Mouse (Mus musculus): ENCODE data around the gene Gpr162. TPM values are rescaled to one million over a fixed set of nuclear protein-coding genes. Genes with fewer than 3 reads are reported as not detected.

Gene Gpr162
- under 1 TPM; 0.15 to 0.47 TPM for total RNA-seq (2023)

DNA sequence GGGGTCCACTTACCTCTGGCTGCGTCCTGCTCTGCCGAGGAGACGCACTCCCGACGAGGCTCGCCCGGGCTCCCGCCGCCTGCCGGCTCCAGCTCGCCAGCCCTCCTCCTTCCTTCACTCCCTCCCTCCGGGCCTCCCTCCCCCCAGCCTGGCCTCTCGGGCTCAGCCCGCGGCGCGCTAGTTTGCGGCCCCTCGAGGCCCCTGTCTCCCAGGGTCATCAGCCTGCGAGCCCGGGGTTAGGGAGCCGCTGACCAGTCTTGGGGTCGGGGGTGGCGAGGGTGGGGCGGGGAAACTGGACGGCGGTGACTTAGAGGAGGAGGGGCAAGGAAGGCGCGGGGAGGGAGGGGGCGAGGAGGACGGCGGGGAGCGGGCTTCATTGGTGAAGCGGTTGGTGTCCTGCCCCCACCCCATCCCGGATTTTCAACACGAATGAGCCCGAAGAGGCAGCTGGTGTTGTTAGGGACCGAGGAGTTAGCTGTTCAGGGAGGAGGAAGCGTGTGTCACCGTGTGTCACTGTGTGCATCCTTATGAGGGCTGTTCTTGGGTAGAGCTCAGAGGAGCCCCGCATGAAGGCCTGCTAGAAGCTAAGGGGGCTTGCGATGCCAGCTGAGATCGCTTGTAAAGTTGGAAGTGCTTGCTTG lies at the start of gene Gpr162:
TSS of gene Gpr162 (minus strand) at position 326 of the 641 bp plus-strand sequence.

DNA sequence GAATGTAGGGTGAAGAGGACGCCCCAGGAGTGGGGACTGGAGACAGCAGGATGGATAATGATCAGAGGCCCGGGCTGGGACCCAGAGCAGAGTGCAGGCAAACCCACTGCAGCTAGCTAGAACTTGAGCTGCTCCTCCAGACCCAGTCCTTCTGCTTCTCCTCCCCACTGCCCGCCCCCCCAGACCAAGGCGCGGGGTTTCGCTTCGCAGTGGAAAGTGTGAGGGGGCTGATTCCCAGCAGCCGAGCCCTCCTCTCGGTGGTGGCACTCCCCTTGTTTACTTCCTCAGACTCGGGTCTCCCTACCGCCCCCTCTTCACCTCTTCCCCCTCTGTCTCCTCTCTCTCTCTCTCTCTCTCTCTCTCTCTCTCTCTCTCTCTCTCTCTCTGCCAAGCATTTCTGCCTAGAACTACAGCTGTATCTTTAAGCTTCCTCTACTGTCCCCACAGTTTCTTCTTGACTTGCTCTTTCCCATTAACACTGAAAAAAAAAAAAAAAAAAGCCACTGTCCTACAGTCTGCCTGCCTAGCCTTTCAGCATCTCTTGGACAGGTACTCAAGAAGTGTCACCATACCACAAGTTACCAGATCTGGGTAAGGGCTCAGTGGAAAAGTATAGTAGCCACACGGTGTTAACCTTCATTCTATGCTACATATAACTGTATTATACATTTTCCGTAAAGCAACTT lies 47.9 kb upstream of the Gpr162 start, which contains the start of gene Lag3:
TSS of gene Lag3 (minus strand) at position 173 of the 686 bp plus-strand sequence.

DNA sequence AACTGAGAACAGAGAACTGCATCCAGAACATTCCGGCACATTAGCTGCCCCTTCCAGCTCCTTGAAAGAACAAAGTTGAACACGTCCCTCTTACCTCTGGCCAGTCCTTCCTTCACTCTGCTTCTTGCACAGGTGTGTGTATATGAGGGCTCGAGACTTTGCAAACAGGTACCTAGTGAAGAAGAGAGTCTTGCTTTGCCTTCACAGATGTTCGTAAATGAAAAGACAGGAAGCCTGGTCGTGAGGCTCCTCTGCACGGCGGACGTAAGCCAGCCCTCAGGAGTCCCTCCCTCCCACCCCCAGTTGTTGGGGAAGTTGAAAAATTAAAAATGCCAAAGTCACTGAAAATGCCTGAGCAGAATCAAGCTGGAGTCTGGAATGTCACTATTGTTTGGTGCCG lies 24.2 kb upstream of the Gpr162 start, which contains the start of gene Cd4:
TSS of gene Cd4 (minus strand) at position 236 of the 400 bp plus-strand sequence.

DNA sequence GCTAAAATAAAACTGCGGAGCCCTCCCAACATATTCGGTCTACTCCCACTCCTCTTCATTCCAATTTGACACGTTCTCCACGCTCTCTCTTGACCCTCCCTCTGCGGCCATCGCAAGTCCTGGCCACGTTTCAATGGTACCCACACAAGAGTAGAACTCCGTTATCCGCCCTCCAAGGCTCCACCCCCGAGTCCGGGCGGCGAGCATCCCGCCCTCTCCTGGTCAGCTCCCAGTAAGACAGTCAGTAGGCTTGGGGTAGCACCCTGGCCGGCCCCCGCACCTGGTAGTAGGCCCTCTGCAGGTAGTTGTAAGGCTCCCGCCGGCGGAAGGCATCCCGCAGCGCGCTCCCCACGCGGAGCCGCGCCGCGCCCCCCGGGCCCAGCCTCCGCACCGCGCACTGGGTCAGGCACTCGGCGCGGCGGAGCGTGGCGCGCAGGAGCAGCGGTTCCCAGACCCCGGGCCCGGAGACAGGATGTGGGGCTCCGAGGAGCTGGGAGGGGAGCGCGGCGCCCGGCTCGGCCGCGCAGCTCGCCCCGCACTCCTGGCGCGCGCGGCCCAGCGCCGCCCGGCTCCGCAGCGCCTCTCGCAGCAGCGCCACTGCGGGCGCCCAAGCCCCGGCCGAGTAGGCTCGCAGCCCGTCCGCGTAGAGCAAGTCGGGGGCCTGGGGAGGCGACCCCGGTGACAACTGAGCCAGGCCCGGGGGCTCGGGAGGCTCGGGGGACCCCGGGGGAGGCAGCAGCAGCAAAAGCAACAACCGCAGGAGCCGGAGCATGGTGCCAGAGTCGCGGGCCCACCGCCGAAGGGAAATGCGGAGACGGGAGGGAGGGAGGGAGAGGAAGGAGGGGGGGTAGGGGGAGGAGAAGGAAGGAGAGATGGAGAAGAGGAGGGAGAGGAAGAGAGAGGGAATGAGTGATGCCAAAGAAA lies 6.6 kb downstream of the Gpr162 start, which contains the start of gene P3h3:
TSS of gene P3h3 (minus strand) at position 837 of the 924 bp plus-strand sequence.

DNA sequence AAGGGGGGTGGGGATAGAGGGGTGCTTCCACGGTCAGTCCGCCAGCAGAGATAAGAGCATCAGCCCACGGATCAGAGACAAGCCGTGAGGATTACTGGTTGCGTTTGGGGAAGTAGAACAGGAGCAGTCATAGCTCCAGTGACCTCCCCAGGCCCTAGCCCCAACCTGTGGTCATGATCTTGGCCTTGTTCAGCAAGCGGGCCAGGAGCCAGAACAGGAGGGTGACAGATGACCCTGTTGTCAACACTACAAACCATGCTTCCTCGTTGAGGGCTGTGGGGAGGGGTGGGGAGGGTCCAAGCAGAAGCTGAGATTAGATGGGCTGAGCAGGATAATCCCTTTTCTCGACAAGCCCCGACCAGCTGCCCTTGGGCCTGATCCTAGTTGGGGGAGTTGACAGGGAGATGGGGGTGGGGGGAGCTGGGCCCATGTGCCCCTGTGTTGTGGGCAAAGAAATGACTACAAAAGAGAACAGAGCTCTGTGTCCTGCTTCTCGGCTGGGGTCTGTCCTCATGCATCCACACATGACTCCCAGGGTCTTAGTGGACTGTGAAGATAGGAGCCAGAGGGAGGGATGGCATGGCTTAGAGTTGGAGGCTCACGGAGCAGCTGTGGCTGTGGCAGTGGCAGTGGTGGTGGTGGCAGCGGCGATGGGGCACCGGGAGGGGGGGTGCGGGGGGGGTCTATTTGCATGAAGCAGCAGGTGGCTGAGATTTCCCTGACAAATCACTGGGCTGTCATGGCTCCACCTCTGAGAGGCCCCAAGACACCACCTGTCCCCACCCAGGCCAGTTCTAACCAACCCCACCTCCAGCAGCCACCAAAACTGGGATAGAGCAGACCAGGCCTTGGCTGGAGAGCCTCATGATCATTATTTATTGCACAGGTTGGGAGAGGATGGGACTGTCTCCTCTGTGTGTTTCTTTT lies 23.3 kb downstream of the Gpr162 start, which contains the start of gene Gnb3:
TSS of gene Gnb3 (minus strand) at position 35 of the 927 bp plus-strand sequence.

DNA sequence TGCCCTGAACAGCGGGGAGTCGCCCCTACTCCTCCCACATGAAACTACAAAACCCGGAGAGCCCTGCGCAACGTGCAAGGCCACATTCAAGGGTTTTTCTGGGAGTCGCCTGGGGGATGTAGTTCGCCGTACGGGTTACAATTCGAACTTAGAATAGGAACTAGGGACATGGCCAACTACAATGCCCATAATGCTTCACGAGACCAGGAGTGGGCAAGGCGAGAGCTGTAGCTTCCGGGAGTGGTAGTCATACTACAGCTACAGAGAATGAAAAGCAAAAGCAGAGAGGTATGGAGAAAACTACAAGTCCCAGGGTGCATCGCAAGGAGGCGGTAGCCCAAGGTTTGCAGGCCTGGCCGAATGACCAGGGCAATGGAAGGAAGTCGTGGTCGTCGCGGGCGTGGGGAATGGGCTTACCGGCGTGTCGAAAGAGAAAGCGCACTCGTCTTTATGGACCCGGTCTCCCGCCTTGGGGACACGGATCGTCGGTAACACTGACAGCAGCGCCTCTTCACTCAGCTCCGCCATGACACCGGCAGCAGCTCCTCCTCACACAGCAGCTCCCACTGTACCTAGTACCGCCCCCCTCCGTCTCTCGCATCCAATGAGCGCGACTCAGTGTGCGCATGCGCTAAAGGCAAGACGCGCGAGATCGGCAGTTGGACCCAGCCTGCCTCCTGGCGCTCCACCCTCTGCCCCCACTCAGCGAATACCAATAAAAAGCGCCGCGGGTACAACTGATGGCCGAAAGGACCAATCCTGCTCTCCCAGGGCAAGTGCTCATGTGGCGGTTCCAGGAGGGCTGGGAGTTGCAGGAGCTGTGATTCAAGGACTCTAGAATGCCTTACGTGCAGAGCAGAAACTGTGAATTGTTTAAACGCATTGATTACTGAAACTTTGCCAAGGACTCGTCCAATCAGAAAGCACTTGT lies 34.6 kb downstream of the Gpr162 start, which contains the start of the genes Usp5 and Cdca3:
TSS of gene Usp5 (minus strand) at position 617 of the 931 bp plus-strand sequence.
TSS of gene Cdca3 (plus strand) at position 680 of the 931 bp plus-strand sequence.

DNA sequence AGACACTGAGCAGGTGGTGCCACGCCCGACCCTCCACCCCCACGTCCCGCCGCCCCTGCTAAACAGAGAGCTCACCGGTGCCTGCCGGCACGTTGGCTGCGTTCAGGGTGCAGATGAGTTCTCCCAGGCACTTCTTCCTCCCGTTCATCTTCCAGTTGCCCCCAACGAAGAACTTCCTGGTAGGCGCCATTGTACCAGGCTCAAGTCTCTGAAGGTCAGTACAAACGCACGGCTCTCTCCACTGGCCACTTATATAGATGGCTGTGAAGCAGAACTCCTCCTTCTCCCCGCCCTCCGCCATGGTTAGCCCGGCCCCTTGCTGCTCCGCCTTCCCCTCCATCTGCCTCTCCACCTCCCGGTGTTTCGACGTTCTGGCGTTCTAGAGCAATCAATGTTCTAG lies 49.9 kb downstream of the Gpr162 start, which contains the start of gene Tpi1:
TSS of gene Tpi1 (minus strand) at position 364 of the 400 bp plus-strand sequence.

Other genes starting within 250 kb of the Gpr162 start
- gene C1s2, start 227.9 kb downstream of the Gpr162 start, total RNA-seq (2023) = not detected
- gene Lpcat3, start 201.0 kb downstream of the Gpr162 start, total RNA-seq (2023) = 10 to 100 TPM; 55.1 to 60.9 TPM
- gene Emg1, start 151.8 kb downstream of the Gpr162 start, total RNA-seq (2023) = 100 to 1,000 TPM; 125 to 132 TPM
- 100 to 1,000 TPM; 226 to 235 TPM for gene Phb2, start 151.6 kb downstream of the Gpr162 start, total RNA-seq (2023)
- gene Ptpn6, start 125.3 kb downstream of the Gpr162 start, total RNA-seq (2023) = 100 to 1,000 TPM; 669 to 751 TPM
- gene Grcc10, start 122.6 kb downstream of the Gpr162 start, total RNA-seq (2023) = 100 to 1,000 TPM; 246 to 277 TPM
- gene Gm45234, start 108.0 kb downstream of the Gpr162 start, total RNA-seq (2023) = not detected
- 10 to 100 TPM; 25.7 to 42.9 TPM for gene Atn1, start 107.5 kb downstream of the Gpr162 start, total RNA-seq (2023)
- 1 to 10 TPM in 1 of 2 experiments, under 1 TPM in 1; 0.95 to 1.9 TPM for gene Eno2, start 94.3 kb downstream of the Gpr162 start, total RNA-seq (2023)
- 1 to 10 TPM; 3.1 to 7.8 TPM for gene Lrrc23, start 84.3 kb downstream of the Gpr162 start, total RNA-seq (2023)
- gene Spsb2, start 55.3 kb downstream of the Gpr162 start, total RNA-seq (2023) = 1 to 10 TPM; 7.1 to 8.9 TPM
- 10 to 100 TPM; 54.5 to 58.7 TPM for gene Tpi1, start 49.7 kb downstream of the Gpr162 start, total RNA-seq (2023)
- gene Usp5, start 34.5 kb downstream of the Gpr162 start, total RNA-seq (2023) = 10 to 100 TPM; 84.4 to 95.0 TPM
- gene Cdca3, start 34.4 kb downstream of the Gpr162 start, total RNA-seq (2023) = 1 to 10 TPM; 1.8 to 4.2 TPM
- under 1 TPM in 1 of 2 experiments, not detected in 1; 0.30 TPM for gene Gnb3, start 23.7 kb downstream of the Gpr162 start, total RNA-seq (2023)
- not detected for gene P3h3, start 6.2 kb downstream of the Gpr162 start, total RNA-seq (2023)
- gene Cd4, start 24.2 kb upstream of the Gpr162 start, total RNA-seq (2023) = under 1 TPM; 0.36 to 0.61 TPM
- gene Lag3, start 47.7 kb upstream of the Gpr162 start, total RNA-seq (2023) = under 1 TPM; 0.27 to 0.44 TPM
- 10 to 100 TPM; 40.0 to 57.1 TPM for gene Ptms, start 56.1 kb upstream of the Gpr162 start, total RNA-seq (2023)
- gene Mlf2, start 67.4 kb upstream of the Gpr162 start, total RNA-seq (2023) = 100 to 1,000 TPM; 103 to 117 TPM
- gene Cops7a, start 101.6 kb upstream of the Gpr162 start, total RNA-seq (2023) = 10 to 100 TPM; 56.3 to 59.5 TPM
- under 1 TPM; 0.27 to 0.55 TPM for gene Pianp, start 132.7 kb upstream of the Gpr162 start, total RNA-seq (2023)
- gene Zfp384, start 145.2 kb upstream of the Gpr162 start, total RNA-seq (2023) = 100 to 1,000 TPM in 1 of 2 experiments, 10 to 100 TPM in 1; 96.6 to 114 TPM
- 100 to 1,000 TPM in 1 of 2 experiments, 10 to 100 TPM in 1; 97.1 to 108 TPM for gene Ing4, start 175.8 kb upstream of the Gpr162 start, total RNA-seq (2023)
- 10 to 100 TPM; 19.3 to 21.8 TPM for gene Acrbp, start 185.7 kb upstream of the Gpr162 start, total RNA-seq (2023)
- 10 to 100 TPM; 20.3 to 22.2 TPM for gene Lpar5, start 203.9 kb upstream of the Gpr162 start, total RNA-seq (2023)
- gene Chd4, start 232.0 kb upstream of the Gpr162 start, total RNA-seq (2023) = 100 to 1,000 TPM; 359 to 376 TPM